Mouse (Mus musculus) naive thymus-derived CD4-positive, alpha-beta T cell, adult 2 months (primary cell): ENCODE measurements around the gene Srgap3.

ENCODE experiments used
- DNase-seq: peaks from one replicate; pipeline ENCODE4 v3.0.0-alpha.2; 2011; ENCODE audit warnings: low read depth

The Srgap3 gene

GRCm38 (mm10) chr6:112946895-112947436, at the start of gene Srgap3:
Srgap3 (minus strand) TSS chr6:112947266.
- DNase-seq: peak; percentile 24

- no peak for DNase-seq
Measured at GRCm38 (mm10) chr6:112995708-112996107, 48.6 kb upstream of the Srgap3 start.

- no peak for DNase-seq
Measured at GRCm38 (mm10) chr6:112990119-112990518, 43.1 kb upstream of the Srgap3 start.

GRCm38 (mm10) chr6:112985362-112986314, 38.6 kb upstream of the Srgap3 start:
- DNase-seq: no peak

GRCm38 (mm10) chr6:112982241-112982640, 35.2 kb upstream of the Srgap3 start:
- DNase-seq: no peak

- no peak for DNase-seq
Measured at GRCm38 (mm10) chr6:112978947-112979346, 31.9 kb upstream of the Srgap3 start.

GRCm38 (mm10) chr6:112977246-112977645, 30.2 kb upstream of the Srgap3 start:
- DNase-seq: no peak

GRCm38 (mm10) chr6:112976541-112976940, 29.5 kb upstream of the Srgap3 start:
- no peak for DNase-seq

- DNase-seq: no peak
Measured at GRCm38 (mm10) chr6:112976136-112976535, 29.1 kb upstream of the Srgap3 start.

GRCm38 (mm10) chr6:112973786-112974720, 27.0 kb upstream of the Srgap3 start:
- no peak for DNase-seq

- DNase-seq: no peak
Measured at GRCm38 (mm10) chr6:112972858-112973631, 26.0 kb upstream of the Srgap3 start.

- DNase-seq: no peak
Measured at GRCm38 (mm10) chr6:112972127-112972526, 25.1 kb upstream of the Srgap3 start.

GRCm38 (mm10) chr6:112971116-112971768, 24.2 kb upstream of the Srgap3 start:
- DNase-seq: no peak

GRCm38 (mm10) chr6:112967359-112967758, 20.3 kb upstream of the Srgap3 start:
- DNase-seq: peak; percentile 17

GRCm38 (mm10) chr6:112958360-112958759, 11.3 kb upstream of the Srgap3 start:
- DNase-seq: no peak

GRCm38 (mm10) chr6:112957583-112958280, 10.7 kb upstream of the Srgap3 start:
- no peak for DNase-seq

GRCm38 (mm10) chr6:112955773-112956172, 8.7 kb upstream of the Srgap3 start:
- DNase-seq: no peak

- no peak for DNase-seq
Measured at GRCm38 (mm10) chr6:112953905-112954304, 6.8 kb upstream of the Srgap3 start.

- no peak for DNase-seq
Measured at GRCm38 (mm10) chr6:112951254-112951653, 4.2 kb upstream of the Srgap3 start.
